Mouse (Mus musculus) midbrain, embryonic 10.5 days (tissue): ENCODE results near the gene Aqp8. TPM values are rescaled to one million over a fixed set of nuclear protein-coding genes. Genes with fewer than 3 reads are reported as not detected.
A peak's percentile ranks its signal among the peaks of the same experiment; 100 is the strongest.

Experiments
- DNase-seq: peaks from one replicate; pipeline ENCODE4 v3.0.0-alpha.2; 2017; ENCODE audit warnings: low spot score
- H3K27ac ChIP-seq: fragments of 300-500 bp; sonication (generic); replicated peaks from 2 replicates; pipeline ENCODE4 v1.5.1; 2016; ENCODE audit warnings: mild to moderate bottlenecking
- H3K27me3 ChIP-seq: fragments of 300-500 bp; sonication (generic); 2 replicates; pipeline ENCODE4 v1.6.1; 2016; ENCODE audit warnings: low read depth, mild to moderate bottlenecking; ENCODE audit not compliant: poor library complexity, severe bottlenecking
- H3K36me3 ChIP-seq: fragments of 300-500 bp; sonication (generic); 2 replicates; pipeline ENCODE4 v1.6.1; 2016; ENCODE audit warnings: mild to moderate bottlenecking, moderate library complexity
- H3K4me1 ChIP-seq: fragments of 300-500 bp; sonication (generic); 2 replicates; pipeline ENCODE4 v1.6.1; 2016
- H3K4me3 ChIP-seq: fragments of 300-500 bp; sonication (generic); 2 replicates; pipeline ENCODE4 v1.5.1; 2016; ENCODE audit warnings: mild to moderate bottlenecking, moderate library complexity
- H3K9me3 ChIP-seq: fragments of 300-500 bp; sonication (generic); replicated peaks from 2 replicates; pipeline ENCODE4 v1.6.1; 2016; ENCODE audit warnings: mild to moderate bottlenecking
- WGBS: fragments of 180-500 bp; shearing (Covaris S2); methylation state at CpG from one replicate; pipeline ENCODE4 v1.1.7; 2016; 5-methylcytosine and 5-hydroxymethylcytosine counted together
- polyA plus RNA-seq: library from polyadenylated mRNA; unstranded; fragments of >200 nt; fragmentation: Nextera tagmentation; extraction: Ambion mirVana; gene quantifications from 2 replicates; pipeline ENCODE4 v1.2.1, GENCODE M21; 2016

The Aqp8 gene
- polyA plus RNA-seq, 1 experiment from 2014 or later = 0.41 TPM

DNA sequence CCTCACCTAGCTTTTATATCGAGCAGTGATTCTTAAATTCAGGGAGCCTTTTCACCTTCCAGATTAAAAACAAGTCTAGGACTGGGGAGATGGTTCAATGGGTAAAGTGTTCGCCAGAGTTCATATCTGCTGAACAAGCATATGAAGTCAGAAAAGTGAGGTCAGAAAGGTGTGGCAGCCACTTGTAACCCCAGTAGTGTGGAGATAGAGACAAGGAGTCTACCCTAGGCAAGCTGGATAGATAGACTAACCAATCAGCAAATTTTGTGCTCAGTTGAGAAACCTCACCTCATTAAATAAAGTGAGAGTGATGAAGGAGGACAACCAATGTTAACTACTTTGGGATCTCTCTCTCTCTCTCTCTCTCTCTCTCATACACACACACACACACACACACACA is 11.6 kb upstream of the Aqp8 start:
- Histone ChIP-seq H3K4me1 (no peaks in the 10 kb centered on the region), H3K36me3 (no peaks in the 10 kb centered on the region), H3K27me3 (no peaks in the 10 kb centered on the region), H3K27ac (no peak overlapping the region), H3K9me3 (no peaks in the 10 kb centered on the region), H3K4me3 (no peak overlapping the region)
- WGBS = 94% methylated on average over 2 of the region's 2 CpGs
- DNase-seq = no peak

GRCm38 (mm10) chr7:123452551-123452950 is 9.5 kb upstream of the Aqp8 start:
- Histone ChIP-seq H3K36me3 (no peaks in the 10 kb centered on the region), H3K27me3 (no peaks in the 10 kb centered on the region), H3K9me3 (no peaks in the 10 kb centered on the region), H3K4me3 (no peak overlapping the region), H3K27ac (no peak overlapping the region), H3K4me1 (no peaks in the 10 kb centered on the region)
- DNase-seq = no peak
- WGBS = 85% methylated on average over 6 of the region's 6 CpGs

- H3K4me3 ChIP-seq = no peak overlapping the region
- no peaks in the 10 kb centered on the region for H3K36me3 ChIP-seq
- no peak overlapping the region for H3K27ac ChIP-seq
- no peaks in the 10 kb centered on the region for H3K4me1 ChIP-seq
- H3K27me3 ChIP-seq = no peaks in the 10 kb centered on the region
- no peak for DNase-seq
- WGBS = 93% methylated on average over 8 of the region's 8 CpGs
- no peaks in the 10 kb centered on the region for H3K9me3 ChIP-seq
Measured at GRCm38 (mm10) chr7:123453066-123453465, 9.0 kb upstream of the Aqp8 start.

GRCm38 (mm10) chr7:123455088-123455487 is 7.0 kb upstream of the Aqp8 start:
- H3K27me3 ChIP-seq = no peaks in the 10 kb centered on the region
- H3K36me3 ChIP-seq = no peaks in the 10 kb centered on the region
- 93% methylated on average over 3 of the region's 3 CpGs for WGBS
- H3K27ac ChIP-seq = no peak overlapping the region
- no peak for DNase-seq
- no peak overlapping the region for H3K4me3 ChIP-seq
- H3K4me1 ChIP-seq = no peaks in the 10 kb centered on the region
- no peaks in the 10 kb centered on the region for H3K9me3 ChIP-seq

- no peaks in the 10 kb centered on the region for H3K27me3 ChIP-seq
- no peak overlapping the region for H3K27ac ChIP-seq
- no peaks in the 10 kb centered on the region for H3K4me1 ChIP-seq
- no peak for DNase-seq
- no peaks in the 10 kb centered on the region for H3K36me3 ChIP-seq
- WGBS = 93% methylated on average over 4 of the region's 4 CpGs
- no peak overlapping the region for H3K4me3 ChIP-seq
- H3K9me3 ChIP-seq = no peaks in the 10 kb centered on the region
Measured at GRCm38 (mm10) chr7:123458309-123458708, 3.8 kb upstream of the Aqp8 start.

GRCm38 (mm10) chr7:123459247-123459646 is 2.8 kb upstream of the Aqp8 start:
- Histone ChIP-seq H3K4me1 (no peaks in the 10 kb centered on the region), H3K27ac (no peak overlapping the region), H3K9me3 (no peaks in the 10 kb centered on the region), H3K27me3 (no peaks in the 10 kb centered on the region), H3K36me3 (no peaks in the 10 kb centered on the region), H3K4me3 (no peak overlapping the region)
- DNase-seq = no peak
- WGBS = 82% methylated on average over 4 of the region's 4 CpGs

GRCm38 (mm10) chr7:123461316-123461715 is 775 bp upstream of the Aqp8 start:
- H3K27me3 ChIP-seq = no peaks in the 10 kb centered on the region
- WGBS = 83% methylated on average over 4 of the region's 4 CpGs
- no peak for DNase-seq
- no peaks in the 10 kb centered on the region for H3K4me1 ChIP-seq
- no peak overlapping the region for H3K4me3 ChIP-seq
- H3K9me3 ChIP-seq = no peaks in the 10 kb centered on the region
- no peaks in the 10 kb centered on the region for H3K36me3 ChIP-seq
- H3K27ac ChIP-seq = no peak overlapping the region

- no peak overlapping the region for H3K4me3 ChIP-seq
- H3K36me3 ChIP-seq = no peaks in the 10 kb centered on the region
- H3K27me3 ChIP-seq = no peaks in the 10 kb centered on the region
- no peaks in the 10 kb centered on the region for H3K4me1 ChIP-seq
- WGBS = 89% methylated on average over 4 of the region's 4 CpGs
- H3K9me3 ChIP-seq = no peaks in the 10 kb centered on the region
- H3K27ac ChIP-seq = no peak overlapping the region
- DNase-seq = no peak
Measured at GRCm38 (mm10) chr7:123463569-123463968, 1.5 kb downstream of the Aqp8 start.

DNA sequence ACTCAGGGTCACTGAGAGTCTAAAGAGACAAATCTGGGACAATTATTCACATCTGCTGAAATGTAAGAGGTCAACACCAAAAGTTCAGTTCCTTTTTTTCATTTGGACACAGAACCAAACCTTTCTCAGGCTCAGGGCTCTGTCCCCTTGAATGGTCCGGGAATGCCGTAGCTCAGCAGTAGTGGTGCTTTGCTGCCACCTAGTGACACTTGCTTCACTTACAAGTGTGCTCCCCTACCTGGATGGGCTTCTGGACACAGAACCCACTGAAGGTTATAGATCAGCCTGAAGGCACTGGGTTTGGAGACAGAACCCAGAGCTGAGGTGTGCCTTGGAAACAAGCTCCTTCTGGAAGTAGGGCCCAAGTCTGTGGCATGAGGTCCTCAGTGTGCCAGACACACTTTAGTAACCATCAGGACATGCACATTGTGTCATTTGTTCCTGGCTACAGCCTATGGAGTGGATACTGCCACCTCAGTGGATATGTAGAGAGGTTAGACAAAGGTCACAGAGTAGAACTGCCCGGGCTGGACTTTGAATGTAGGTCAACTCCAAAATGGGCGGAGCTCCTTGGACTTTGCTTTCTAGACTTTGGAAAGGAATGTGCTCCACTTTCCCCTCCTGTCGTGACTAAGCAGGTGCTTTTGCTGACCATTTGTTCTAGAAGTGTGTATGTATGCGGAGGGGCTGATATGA is 3.7 kb downstream of the Aqp8 start:
- Histone ChIP-seq H3K4me1 (no peaks in the 10 kb centered on the region), H3K4me3 (no peak overlapping the region), H3K9me3 (no peaks in the 10 kb centered on the region), H3K27ac (no peak overlapping the region), H3K36me3 (no peaks in the 10 kb centered on the region), H3K27me3 (no peaks in the 10 kb centered on the region)
- WGBS = 40% methylated on average over 6 of the region's 6 CpGs
- DNase-seq = peak; percentile 72

DNA sequence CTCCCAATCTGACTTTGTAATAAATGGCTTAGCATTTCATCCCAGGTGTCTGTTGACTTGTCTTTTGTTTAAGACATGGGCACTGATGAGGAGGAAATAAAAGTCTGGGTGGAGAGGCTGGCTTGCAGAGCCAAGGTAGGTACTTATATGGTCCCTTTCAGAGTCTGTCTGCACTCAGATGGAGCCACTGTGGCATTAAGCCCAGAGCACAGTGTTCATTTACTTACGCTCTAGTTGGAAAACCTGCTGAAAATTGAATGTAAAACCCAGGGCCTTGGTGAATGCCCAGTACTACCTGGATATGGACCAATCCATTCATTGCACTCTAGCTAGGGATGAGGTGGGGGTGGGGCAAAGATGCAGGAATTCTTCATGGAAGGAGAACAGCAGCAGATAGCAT is 5.9 kb downstream of the Aqp8 start:
- Histone ChIP-seq H3K36me3 (no peaks in the 10 kb centered on the region), H3K27ac (no peak overlapping the region), H3K4me1 (no peaks in the 10 kb centered on the region), H3K27me3 (no peaks in the 10 kb centered on the region), H3K4me3 (no peak overlapping the region), H3K9me3 (no peaks in the 10 kb centered on the region)
- 88% methylated on average over 1 of the region's 1 CpGs for WGBS
- DNase-seq = no peak

DNA sequence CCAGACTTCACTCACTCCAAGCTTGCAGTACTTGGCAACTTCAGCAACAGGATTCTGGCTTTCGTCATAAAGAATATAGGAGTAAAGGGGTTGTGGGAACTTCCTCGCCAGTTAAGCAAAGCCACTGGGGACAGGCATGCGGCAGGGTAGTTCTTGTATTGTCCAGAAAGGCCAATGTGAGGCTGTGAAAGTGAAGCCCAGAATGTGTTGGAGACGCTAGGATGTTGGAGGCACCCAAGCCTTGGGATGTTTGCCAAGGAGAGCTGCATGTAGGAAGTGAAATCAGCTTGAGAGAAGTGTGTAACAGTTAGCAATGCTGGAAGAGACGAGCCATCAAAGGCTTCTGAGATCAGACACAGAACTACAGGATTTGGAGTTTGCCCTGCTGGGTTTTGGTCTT is 25.6 kb downstream of the Aqp8 start:
- WGBS = 85% methylated on average over 5 of the region's 5 CpGs
- Histone ChIP-seq H3K27me3 (no peaks in the 10 kb centered on the region), H3K27ac (no peak overlapping the region), H3K4me1 (no peaks in the 10 kb centered on the region), H3K36me3 (peaks cover 33% of the 10 kb centered on the region), H3K9me3 (no peaks in the 10 kb centered on the region), H3K4me3 (no peak overlapping the region)
- DNase-seq = no peak

DNA sequence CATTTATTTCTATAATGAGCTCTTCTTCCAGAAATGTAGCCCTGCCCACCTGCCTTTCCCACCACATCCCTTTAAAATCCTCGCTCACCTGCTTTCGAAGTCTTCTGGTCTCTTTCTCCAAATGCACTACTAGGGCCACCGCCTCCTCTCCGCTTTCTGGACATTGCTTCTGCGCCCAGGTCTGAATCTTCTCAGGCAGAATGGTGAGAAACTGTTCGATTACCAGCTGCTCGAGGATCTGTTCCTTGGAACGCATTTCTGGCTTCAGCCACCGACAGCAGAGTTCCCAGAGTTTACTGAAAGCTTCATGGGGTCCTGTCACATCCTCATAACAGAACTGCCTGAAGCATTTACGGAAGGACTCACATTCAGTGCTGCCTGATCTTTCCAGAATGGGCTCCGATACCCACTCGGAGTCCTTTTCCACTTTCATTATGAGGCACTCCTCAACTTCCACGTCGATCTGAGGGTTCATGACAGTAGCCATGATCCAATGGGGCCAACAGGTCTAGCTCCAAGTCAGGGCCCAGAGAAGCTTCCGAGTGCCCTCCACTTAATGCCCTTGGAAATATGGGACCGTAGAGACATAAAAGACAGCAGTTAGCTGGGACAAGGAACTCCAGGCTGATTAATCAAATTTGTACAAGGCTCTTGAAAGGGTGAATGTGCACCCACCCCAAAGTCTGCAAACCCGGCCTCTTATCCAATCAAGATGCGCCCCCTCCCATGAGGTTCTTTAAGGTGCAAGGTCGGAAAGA is 37.6 kb downstream of the Aqp8 start:
- peak overlapping the region; percentile 75 for H3K4me3 ChIP-seq
- H3K36me3 ChIP-seq = peaks cover 25% of the 10 kb centered on the region
- peak; percentile 16 for DNase-seq
- H3K27me3 ChIP-seq = no peaks in the 10 kb centered on the region
- H3K4me1 ChIP-seq = peaks cover 27% of the 10 kb centered on the region
- 47% methylated on average over 19 of the region's 19 CpGs for WGBS
- no peaks in the 10 kb centered on the region for H3K9me3 ChIP-seq
- H3K27ac ChIP-seq = peak overlapping the region; percentile 95
